Mouse (Mus musculus) spleen, adult 10 weeks (tissue): ENCODE data around the gene Luzp1. TPM values are rescaled to one million over a fixed set of nuclear protein-coding genes. Genes with fewer than 3 reads are reported as not detected.

Experiments
- polyA plus RNA-seq: library from polyadenylated mRNA; stranded (reverse); fragments of 350-450 nt; fragmentation: Illumina TruSeq; extraction: RNeasy Lipid Tissue Mini Kit (QIAGEN cat#74804); gene quantifications from one replicate; pipeline ENCODE4 v1.2.3, GENCODE M21; 2015; ENCODE audit warnings: low replicate concordance; ENCODE audit not compliant: insufficient read depth

Gene Luzp1
- polyA plus RNA-seq, result 12.1 TPM

DNA sequence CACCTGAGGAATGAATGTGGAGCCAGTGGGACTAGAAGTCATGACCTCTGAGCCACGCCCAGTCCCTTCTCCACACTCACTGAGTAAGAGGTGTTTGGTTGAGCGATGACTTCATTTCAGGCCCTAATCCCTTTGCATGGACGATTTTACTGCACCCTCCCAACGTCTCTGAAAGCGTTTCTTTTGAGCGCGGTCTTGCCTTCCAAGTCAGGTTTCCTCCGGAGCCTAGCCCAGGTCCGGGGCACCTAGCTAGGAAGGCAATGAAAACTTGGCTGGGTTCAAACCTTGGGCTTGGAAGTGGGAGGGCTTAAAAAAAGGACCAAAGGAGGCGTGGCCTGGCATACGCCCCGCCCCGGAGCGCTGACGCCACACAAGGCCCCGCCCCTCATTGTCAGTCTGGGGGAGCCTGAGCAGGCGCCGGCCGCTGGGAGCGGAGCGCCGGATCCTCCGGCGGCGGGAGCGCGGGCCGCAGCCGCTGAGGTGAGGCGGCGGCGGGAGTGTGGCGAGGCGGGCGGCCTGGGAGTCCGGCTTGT, at the start of gene Luzp1:
Luzp1 (plus strand) TSS at position 391 of the 533 bp plus-strand sequence.

DNA sequence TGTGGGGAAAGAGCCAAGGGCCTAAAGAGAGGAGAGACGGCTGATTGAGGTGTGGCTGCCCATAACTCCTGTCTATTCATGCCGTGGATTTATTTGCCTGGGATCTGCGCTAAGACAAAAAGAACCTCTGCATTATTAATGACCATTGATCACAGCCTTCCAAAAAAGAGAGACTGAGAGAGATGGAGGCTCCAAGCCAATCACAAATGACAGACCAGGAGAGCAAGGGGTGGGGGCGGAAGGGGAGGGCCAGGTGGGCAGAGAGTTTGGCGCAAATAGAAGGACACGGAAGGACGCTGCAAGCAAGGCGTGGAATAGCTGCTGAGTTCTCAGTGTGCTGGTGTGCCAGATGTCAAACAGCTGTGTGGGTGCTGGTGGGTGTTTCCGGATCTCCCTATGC, 46.3 kb upstream of the Luzp1 start, which contains the start of gene Htr1d:
Htr1d (plus strand) TSS at position 301 of the 400 bp plus-strand sequence.

DNA sequence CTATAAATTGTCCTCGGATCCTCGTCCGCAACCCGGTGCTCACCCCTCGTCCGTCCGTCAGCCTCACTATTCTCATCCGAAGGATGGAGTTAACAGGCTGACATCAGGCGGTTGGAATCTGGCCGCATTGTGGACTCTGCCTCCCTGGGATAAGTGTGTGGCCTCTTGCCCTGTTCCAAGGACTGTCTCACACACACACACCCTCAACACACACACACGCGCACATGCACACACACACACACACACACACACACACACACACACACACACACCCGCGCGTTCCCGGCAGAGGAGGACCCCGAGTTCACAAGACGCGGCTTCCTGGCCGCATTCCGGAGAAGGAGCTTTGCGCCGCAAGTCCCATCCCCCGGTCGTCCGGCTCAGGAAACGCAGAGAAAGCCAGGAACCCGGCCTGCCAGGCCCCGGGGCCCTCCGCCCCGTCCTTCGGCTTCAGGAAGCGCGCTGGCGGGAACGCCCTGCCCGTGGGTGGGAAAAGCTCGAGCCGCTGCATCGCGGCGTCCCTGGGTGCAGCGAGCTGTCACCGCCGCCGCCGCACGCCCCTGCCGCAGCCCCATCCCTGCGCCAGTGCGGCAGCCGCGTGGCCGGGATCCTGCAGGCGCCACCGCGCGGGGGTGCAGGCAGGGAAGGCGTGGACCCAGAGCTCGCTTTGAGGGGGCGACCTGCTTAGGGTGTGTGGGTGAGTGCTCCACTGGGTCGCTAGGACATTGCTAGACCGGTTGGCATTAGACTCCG, 7.3 kb upstream of the Luzp1 start, which contains the start of gene 6030445D17Rik:
6030445D17Rik (plus strand) TSS at position 165 of the 753 bp plus-strand sequence.

DNA sequence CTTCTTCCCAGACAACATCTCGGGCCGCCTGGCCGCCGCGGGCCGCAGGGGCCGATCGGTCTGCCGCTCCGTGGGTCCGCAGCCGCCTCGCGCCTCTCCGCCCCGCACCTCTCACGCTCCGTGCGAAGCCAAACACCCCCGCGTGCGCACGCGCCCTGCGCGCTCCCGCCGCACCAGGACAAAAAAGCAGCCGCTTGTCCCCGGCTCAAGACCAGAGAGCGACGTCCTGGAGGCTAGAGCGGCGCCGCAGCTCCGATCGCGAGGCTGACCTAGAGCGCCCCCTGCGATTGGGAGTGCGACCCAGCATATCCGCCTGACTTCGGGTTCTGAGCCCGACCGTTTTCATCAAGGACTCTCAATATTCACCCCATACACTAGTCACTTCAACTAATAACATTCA, 133.0 kb downstream of the Luzp1 start, which contains the start of gene Kdm1a:
Kdm1a (minus strand) TSS at position 156 of the 400 bp plus-strand sequence.

Other genes with a start within 250 kb of the Luzp1 start
- gene Tcea3, start 222.0 kb upstream of the Luzp1 start, polyA plus RNA-seq, result 1.7 TPM
- 12.5 TPM for gene Zfp46, start 185.1 kb upstream of the Luzp1 start, polyA plus RNA-seq
- 156 TPM for gene Hnrnpr, start 158.8 kb upstream of the Luzp1 start, polyA plus RNA-seq
- gene Htr1d, start 46.2 kb upstream of the Luzp1 start, polyA plus RNA-seq, result not detected
- 0.80 TPM for gene 6030445D17Rik, start 7.5 kb upstream of the Luzp1 start, polyA plus RNA-seq
- 73.2 TPM for gene Kdm1a, start 133.0 kb downstream of the Luzp1 start, polyA plus RNA-seq
- not detected for gene Tex46, start 140.7 kb downstream of the Luzp1 start, polyA plus RNA-seq
- 0.10 TPM for gene Lactbl1, start 152.9 kb downstream of the Luzp1 start, polyA plus RNA-seq